Mouse (Mus musculus) G1E (cell line): Measurements from ENCODE around the gene Gm21962. TPM values are rescaled to one million over a fixed set of nuclear protein-coding genes. Genes with fewer than 3 reads are reported as not detected.

ENCODE experiments used
- ATAC-seq: 2 replicates; pipeline ENCODE4 v1.8.0; 2016; ENCODE audit warnings: mild to moderate bottlenecking; ENCODE audit not compliant: insufficient number of reproducible peaks, poor library complexity, low FRiP score, severe bottlenecking; ENCODE audit errors: extremely low read depth
- DNase-seq: peaks from one replicate; pipeline ENCODE4 v3.0.0; 2012; ENCODE audit warnings: low spot score
- H3K27me3 ChIP-seq: 2 replicates; pipeline ENCODE4 v1.6.1; 2012; ENCODE audit warnings: mild to moderate bottlenecking, low read length, inconsistent platforms; ENCODE audit not compliant: insufficient read depth
- H3K36me3 ChIP-seq: replicated peaks from 2 replicates; pipeline ENCODE3; 2012; ENCODE audit warnings: mild to moderate bottlenecking, inconsistent platforms
- H3K4me1 ChIP-seq: 2 replicates; pipeline ENCODE4 v1.6.1; 2012; ENCODE audit warnings: low read depth, low read length, inconsistent platforms, mixed read lengths; ENCODE audit not compliant: insufficient read depth
- H3K4me3 ChIP-seq: 2 replicates; pipeline ENCODE4 v1.5.1; 2012; ENCODE audit warnings: low read depth, mild to moderate bottlenecking, inconsistent platforms, low read length, moderate library complexity, mixed read lengths
- H3K9me3 ChIP-seq: replicated peaks from 2 replicates; pipeline ENCODE4 v1.6.1; 2012; ENCODE audit warnings: inconsistent platforms
- CTCF ChIP-seq: IDR thresholded peaks from 2 replicates; pipeline ENCODE4 v1.5.1; 2012; ENCODE audit warnings: low read depth, low read length, inconsistent platforms, mixed read lengths
- GATA1 ChIP-seq: IDR thresholded peaks from 2 replicates; pipeline ENCODE4 v1.6.1; 2012; ENCODE audit warnings: borderline replicate concordance, low read length, inconsistent platforms, mixed read lengths
- GATA2 ChIP-seq: IDR thresholded peaks from 2 replicates; pipeline ENCODE4 v1.6.1; 2012; ENCODE audit warnings: low read depth, low read length, inconsistent platforms, borderline replicate concordance
- POLR2AphosphoS5 ChIP-seq: IDR thresholded peaks from 2 replicates; pipeline ENCODE4 v1.6.1; 2012; ENCODE audit warnings: low read depth, low read length, inconsistent platforms; ENCODE audit not compliant: insufficient replicate concordance
- TAL1 ChIP-seq: conservative IDR thresholded peaks from 2 replicates; pipeline ENCODE4 v1.6.1; 2012; ENCODE audit warnings: low read depth, low read length, inconsistent platforms, mixed read lengths
- polyA plus RNA-seq: library from polyadenylated mRNA; stranded (reverse); fragments of >175 nt; gene quantifications from 2 replicates; pipeline ENCODE4 v1.2.3, GENCODE M21; 2012
- total RNA-seq, 2 experiments: library from RNA; stranded (forward) in 1 of 2; stranded (reverse) in 1 of 2; fragments of 200-1000 nt in 1 of 2; fragments of >200 nt in 1 of 2; fragmentation: Nextera tagmentation in 1 of 2; gene quantifications; 2 replicates each; pipeline ENCODE4 v1.2.3; 2014 to 2017

The Gm21962 gene
- total and polyA plus RNA-seq, 3 experiments, result 0.22 TPM; not detected in 2

- ATAC-seq (no peak), DNase-seq (no peak)
- Histone ChIP-seq H3K4me3 (no peak overlapping the region), H3K4me1 (no peaks in the 10 kb centered on the region), H3K9me3 (no peaks in the 10 kb centered on the region), H3K27me3 (no peaks in the 10 kb centered on the region; the same call in 1 of the 2 replicates), H3K36me3 (no peaks in the 10 kb centered on the region)
- TF ChIP-seq CTCF (no peak), GATA2 (no peak), POLR2AphosphoS5 (no peak), GATA1 (no peak), TAL1 (no peak)
Observed at GRCm38 (mm10) chr3:137641238-137641637, 30.1 kb upstream of the Gm21962 start.

- DNase-seq (no peak), ATAC-seq (no peak)
- Histone ChIP-seq H3K36me3 (no peaks in the 10 kb centered on the region), H3K27me3 (no peaks in the 10 kb centered on the region; the same call in 1 of the 2 replicates), H3K4me3 (no peak overlapping the region), H3K4me1 (no peaks in the 10 kb centered on the region), H3K9me3 (no peaks in the 10 kb centered on the region)
- TF ChIP-seq POLR2AphosphoS5 (no peak), GATA2 (no peak), TAL1 (no peak), CTCF (no peak), GATA1 (no peak)
Observed at GRCm38 (mm10) chr3:137642137-137642536, 29.2 kb upstream of the Gm21962 start.

- ATAC-seq (no peak), DNase-seq (no peak)
- Histone ChIP-seq H3K4me3 (no peak overlapping the region), H3K27me3 (no peaks in the 10 kb centered on the region; the same call in 1 of the 2 replicates), H3K4me1 (no peaks in the 10 kb centered on the region), H3K9me3 (no peaks in the 10 kb centered on the region), H3K36me3 (no peaks in the 10 kb centered on the region)
- no peak for TF ChIP-seq GATA2
- no peak for TF ChIP-seq GATA1
- no peak for TF ChIP-seq TAL1
- TF ChIP-seq CTCF, result no peak
- TF ChIP-seq POLR2AphosphoS5, result no peak
Observed at GRCm38 (mm10) chr3:137642568-137642967, 28.8 kb upstream of the Gm21962 start.

GRCm38 (mm10) chr3:137644081-137644480 is 27.2 kb upstream of the Gm21962 start:
- no peaks in the 10 kb centered on the region for H3K36me3 ChIP-seq
- H3K4me3 ChIP-seq, result no peak overlapping the region
- H3K27me3 ChIP-seq, result no peaks in the 10 kb centered on the region; the same call in 1 of the 2 replicates
- H3K9me3 ChIP-seq, result no peaks in the 10 kb centered on the region
- no peak for DNase-seq
- TF ChIP-seq CTCF, result no peak
- TF ChIP-seq POLR2AphosphoS5, result no peak
- TF ChIP-seq GATA2, result no peak
- TF ChIP-seq GATA1, result no peak
- ATAC-seq, result no peak
- H3K4me1 ChIP-seq, result no peaks in the 10 kb centered on the region

- no peak overlapping the region for H3K4me3 ChIP-seq
- H3K4me1 ChIP-seq, result no peaks in the 10 kb centered on the region
- ATAC-seq (no peak), DNase-seq (no peak)
- H3K36me3 ChIP-seq, result no peaks in the 10 kb centered on the region
- no peak for TF ChIP-seq GATA1
- no peak for TF ChIP-seq POLR2AphosphoS5
- TF ChIP-seq TAL1, result no peak
- no peak for TF ChIP-seq GATA2
- no peak for TF ChIP-seq CTCF
- no peaks in the 10 kb centered on the region; the same call in 1 of the 2 replicates for H3K27me3 ChIP-seq
- H3K9me3 ChIP-seq, result no peaks in the 10 kb centered on the region
Observed at GRCm38 (mm10) chr3:137644947-137645346, 26.4 kb upstream of the Gm21962 start.

- H3K4me1 ChIP-seq, result no peaks in the 10 kb centered on the region
- no peak for ATAC-seq
- H3K4me3 ChIP-seq, result no peak overlapping the region
- H3K27me3 ChIP-seq, result no peaks in the 10 kb centered on the region; the same call in 1 of the 2 replicates
- no peaks in the 10 kb centered on the region for H3K9me3 ChIP-seq
- no peaks in the 10 kb centered on the region for H3K36me3 ChIP-seq
- DNase-seq, result no peak
- TF ChIP-seq POLR2AphosphoS5 (no peak), CTCF (no peak), GATA1 (no peak), TAL1 (no peak), GATA2 (no peak)
Observed at GRCm38 (mm10) chr3:137647427-137648100, 23.8 kb upstream of the Gm21962 start.
